Mouse (Mus musculus) left cerebral cortex, adult 8-10 months (tissue): ENCODE results near the gene Tbc1d14. TPM values are rescaled to one million over a fixed set of nuclear protein-coding genes. Genes with fewer than 3 reads are reported as not detected.

ENCODE experiments used
- DNase-seq, 2 experiments: peaks; one replicate each; pipeline ENCODE4 v3.0.0; 2022; ENCODE audit warnings: low spot score in 2 of 2
- total RNA-seq, 4 experiments: library from RNA; stranded (reverse); gene quantifications; 2 replicates each; pipeline ENCODE4 v1.2.4; 2022

Gene Tbc1d14
- total RNA-seq, 4 experiments from 2014 or later: 64.9 to 68.9 (median 68.0) TPM

- no peak for DNase-seq
Measured at GRCm38 (mm10) chr5:36556289-36556688, 36.8 kb downstream of the Tbc1d14 start.

GRCm38 (mm10) chr5:36554496-36554895 lies 38.6 kb downstream of the Tbc1d14 start:
- DNase-seq: no peak

- no peak for DNase-seq
Measured at GRCm38 (mm10) chr5:36553886-36554285, 39.2 kb downstream of the Tbc1d14 start.

- DNase-seq: no peak
Measured at GRCm38 (mm10) chr5:36553056-36553606, 39.9 kb downstream of the Tbc1d14 start.

- no peak for DNase-seq
Measured at GRCm38 (mm10) chr5:36552391-36552790, 40.7 kb downstream of the Tbc1d14 start.

- DNase-seq: no peak
Measured at GRCm38 (mm10) chr5:36549243-36549642, 43.8 kb downstream of the Tbc1d14 start.

GRCm38 (mm10) chr5:36544765-36545164 lies 48.3 kb downstream of the Tbc1d14 start:
- DNase-seq: no peak

- no peak for DNase-seq
Measured at GRCm38 (mm10) chr5:36540928-36541327, 52.1 kb downstream of the Tbc1d14 start.

- DNase-seq: peak in 1 of 2 experiments; percentile 43
Measured at GRCm38 (mm10) chr5:36538576-36539187, 54.4 kb downstream of the Tbc1d14 start.

GRCm38 (mm10) chr5:36536424-36536823 lies 56.7 kb downstream of the Tbc1d14 start:
- DNase-seq: no peak

GRCm38 (mm10) chr5:36535438-36536176 lies 57.5 kb downstream of the Tbc1d14 start:
- DNase-seq: no peak

GRCm38 (mm10) chr5:36534455-36535030 lies 58.5 kb downstream of the Tbc1d14 start:
- no peak for DNase-seq

GRCm38 (mm10) chr5:36530129-36530751 lies 62.8 kb downstream of the Tbc1d14 start:
- peak; percentile 85 to 94 for DNase-seq

GRCm38 (mm10) chr5:36529698-36530097 lies 63.4 kb downstream of the Tbc1d14 start:
- no peak for DNase-seq

- DNase-seq: no peak
Measured at GRCm38 (mm10) chr5:36526921-36527320, 66.2 kb downstream of the Tbc1d14 start.

GRCm38 (mm10) chr5:36526274-36526673 lies 66.8 kb downstream of the Tbc1d14 start:
- DNase-seq: no peak

GRCm38 (mm10) chr5:36525216-36525615 lies 67.9 kb downstream of the Tbc1d14 start:
- no peak for DNase-seq

GRCm38 (mm10) chr5:36523219-36523703 lies 69.8 kb downstream of the Tbc1d14 start:
- no peak for DNase-seq

GRCm38 (mm10) chr5:36522782-36523181 lies 70.3 kb downstream of the Tbc1d14 start:
- no peak for DNase-seq

- DNase-seq: no peak
Measured at GRCm38 (mm10) chr5:36519751-36520150, 73.3 kb downstream of the Tbc1d14 start.

- no peak for DNase-seq
Measured at GRCm38 (mm10) chr5:36517596-36517995, 75.5 kb downstream of the Tbc1d14 start.

- DNase-seq: no peak
Measured at GRCm38 (mm10) chr5:36515558-36515957, 77.5 kb downstream of the Tbc1d14 start.
